In genomic region chr16:38625811-38626369, GRCm38 (mm10) we compare ENCODE assay signal across 11 mouse cellular contexts.
DNase-seq lines count a peak whose midpoint lies in the region; ATAC-seq and TF ChIP-seq lines count a peak whose summit lies in the region.
"Had no signal": no experiment of that assay in that cellular context is flagged by ENCODE, and none has a peak within 500 bp of the region (broad histone marks: within the 10 kb centered on the region; RNA-seq: fewer than 3 reads in every experiment).

No protein-coding gene starts in this region.

- WGBS in heart, embryonic 14.5 days = 7% methylated on average over 10 of the region's 10 CpGs
- WGBS in lung, embryonic 15.5 days = 52% methylated on average over 10 of the region's 10 CpGs

- peak; percentile 67 for ATAC-seq in heart, embryonic 14.5 days (ENCODE audit: insufficient number of reproducible peaks, insufficient read depth, low FRiP score, low read depth)
- peak; percentile 21; the same call in 1 of the 2 replicates for ATAC-seq in lung, embryonic 15.5 days (ENCODE audit: borderline replicate concordance, extremely low read depth, low FRiP score, low TSS enrichment)

- no peaks in the 10 kb centered on the region for H3K27me3 ChIP-seq in heart, embryonic 14.5 days (ENCODE audit: control insufficient read depth, insufficient read depth, low read length)
- H3K27me3 ChIP-seq in lung, embryonic 15.5 days = no peaks in the 10 kb centered on the region
- H3K27me3 ChIP-seq: limb, embryonic 15.5 days; neural tube, embryonic 13.5 days had no signal

- H3K4me3 ChIP-seq in gastrocnemius, adult 2 months = no peak overlapping the region
- no peak overlapping the region for H3K4me3 ChIP-seq in heart, embryonic 14.5 days (ENCODE audit: control insufficient read depth in 1 of 2, insufficient read depth in 1 of 2, low read depth in 1 of 2, low read length in 2 of 2)
- H3K4me3 ChIP-seq in lung, embryonic 15.5 days = no peak overlapping the region
- H3K4me3 ChIP-seq: limb, embryonic 15.5 days; neural tube, embryonic 13.5 days had no signal

- no peaks in the 10 kb centered on the region for H3K9me3 ChIP-seq in heart, embryonic 14.5 days (ENCODE audit: control insufficient read depth, low read length)
- no peaks in the 10 kb centered on the region for H3K9me3 ChIP-seq in lung, embryonic 15.5 days
- H3K9me3 ChIP-seq: limb, embryonic 15.5 days; neural tube, embryonic 13.5 days had no signal

- TF ChIP-seq CTCF in gastrocnemius, adult 2 months (IDR thresholded peaks at IDR 0.05) = no peak

- H3K36me3 ChIP-seq in heart, embryonic 14.5 days (ENCODE audit: control insufficient read depth, insufficient read depth, low read length) = peaks cover 56% of the 10 kb centered on the region
- peaks cover 8% of the 10 kb centered on the region; the same call in 1 of the 2 replicates for H3K36me3 ChIP-seq in lung, embryonic 15.5 days
- H3K36me3 ChIP-seq: neural tube, embryonic 13.5 days had no signal

- H3K27ac ChIP-seq in gastrocnemius, adult 2 months = peak overlapping the region; percentile 57
- peak overlapping the region; percentile 81 to 93 for H3K27ac ChIP-seq in heart, embryonic 14.5 days (replicated peaks in 1 of 2; ENCODE audit: control insufficient read depth in 1 of 2, insufficient read depth in 1 of 2, low read depth in 2 of 2, low read length in 2 of 2)
- no peak overlapping the region for H3K27ac ChIP-seq in lung, embryonic 15.5 days
- H3K27ac ChIP-seq: limb, embryonic 15.5 days; neural tube, embryonic 13.5 days had no signal

- no peak overlapping the region for H3K9ac ChIP-seq in heart, embryonic 14.5 days (ENCODE audit: low read length)
- no peak overlapping the region for H3K9ac ChIP-seq in lung, embryonic 15.5 days
- H3K9ac ChIP-seq: limb, embryonic 15.5 days; neural tube, embryonic 13.5 days had no signal

- DNase-seq in gastrocnemius, adult 2 months = no peak
- DNase-seq in gastrocnemius, adult 8-10 months (ENCODE audit: low spot score in 2 of 2) = no peak
- DNase-seq in adrenal gland, postnatal 14 days = peak; percentile 63
- DNase-seq in urinary bladder, postnatal 4 days (ENCODE audit: low spot score in 2 of 2) = no peak
- DNase-seq in embryo, embryonic 10.5 days (ENCODE audit: low spot score) = no peak
- no peak for DNase-seq in gastrocnemius, postnatal 25 days
- DNase-seq: thymus, postnatal 25 days had no signal

- intact Hi-C loops in gastrocnemius, adult 2 months (cut with DNase I) = no loop called here

- H3K4me2 ChIP-seq in heart, embryonic 14.5 days (ENCODE audit: low read length) = peak overlapping the region; percentile 19; the same call in 1 of the 2 replicates
- H3K4me2 ChIP-seq in lung, embryonic 15.5 days = no peak overlapping the region
- H3K4me2 ChIP-seq: limb, embryonic 15.5 days; neural tube, embryonic 13.5 days had no signal

- H3K4me1 ChIP-seq in heart, embryonic 14.5 days (ENCODE audit: control insufficient read depth in 2 of 2, insufficient read depth in 2 of 2, low read length in 2 of 2) = peaks cover 53 to 88% of the 10 kb centered on the region in 2 experiments
- peaks cover 35% of the 10 kb centered on the region; the same call in 1 of the 2 replicates for H3K4me1 ChIP-seq in lung, embryonic 15.5 days
- H3K4me1 ChIP-seq: limb, embryonic 15.5 days; neural tube, embryonic 13.5 days had no signal
